Mouse (Mus musculus) liver, embryonic 11.5 days (tissue): ENCODE measurements around the gene Notum. TPM values are rescaled to one million over a fixed set of nuclear protein-coding genes. Genes with fewer than 3 reads are reported as not detected.

Experiments
- ATAC-seq: fragments of 200-750 bp; cut with Nextera tagmentation; replicated peaks from 2 replicates; pipeline ENCODE4 v1.8.0; 2017; ENCODE audit warnings: moderate number of reproducible peaks, mild to moderate bottlenecking, moderate TSS enrichment, moderate library complexity; ENCODE audit not compliant: low FRiP score
- DNase-seq: peaks from one replicate; pipeline ENCODE4 v3.0.0-alpha.2; 2017; ENCODE audit warnings: low spot score
- H3K27ac ChIP-seq: fragments of 300-500 bp; sonication (generic); 2 replicates; pipeline ENCODE4 v1.5.1; 2014; ENCODE audit warnings: mild to moderate bottlenecking, low read depth, low read length, control low read depth
- H3K27me3 ChIP-seq: fragments of 300-500 bp; sonication (generic); replicated peaks from 2 replicates; pipeline ENCODE4 v1.6.1; 2014; ENCODE audit warnings: low read length, mixed read lengths; ENCODE audit not compliant: control insufficient read depth, insufficient read depth
- H3K36me3 ChIP-seq: fragments of 300-500 bp; sonication (generic); 2 replicates; pipeline ENCODE4 v1.6.1; 2014; ENCODE audit warnings: mild to moderate bottlenecking, low read length, moderate library complexity, mixed read lengths; ENCODE audit not compliant: control insufficient read depth, insufficient read depth
- H3K4me1 ChIP-seq: fragments of 300-500 bp; sonication (generic); replicated peaks from 2 replicates; pipeline ENCODE4 v1.6.1; 2014; ENCODE audit warnings: low read length, mixed read lengths; ENCODE audit not compliant: control insufficient read depth, insufficient read depth
- H3K4me2 ChIP-seq: fragments of 300-500 bp; sonication (generic); 2 replicates; pipeline ENCODE4 v1.6.1; 2014; ENCODE audit warnings: mild to moderate bottlenecking, control low read depth, moderate library complexity
- H3K4me3 ChIP-seq: fragments of 300-500 bp; sonication (generic); 2 replicates; pipeline ENCODE4 v1.5.1; 2014; ENCODE audit warnings: low read depth, low read length, control low read depth
- H3K9ac ChIP-seq: fragments of 300-500 bp; sonication (generic); 2 replicates; pipeline ENCODE4 v1.6.1; 2014; ENCODE audit warnings: low read depth, low read length, control low read depth
- H3K9me3 ChIP-seq: fragments of 300-500 bp; sonication (generic); 2 replicates; pipeline ENCODE4 v1.6.1; 2016; ENCODE audit warnings: low read length, inconsistent platforms, mixed read lengths; ENCODE audit not compliant: control insufficient read depth
- WGBS: fragments of 180-500 bp; shearing (Covaris S2); extraction: QIAGEN DNeasy Blood & Tissue Kit; methylation state at CpG from one replicate; pipeline ENCODE4 v1.1.7; 2014; 5-methylcytosine and 5-hydroxymethylcytosine counted together
- polyA plus RNA-seq: library from polyadenylated mRNA; unstranded; fragments of >200 nt; fragmentation: Nextera tagmentation; extraction: Ambion mirVana; gene quantifications from 2 replicates; pipeline ENCODE4 v1.2.1, GENCODE M21; 2014

Gene Notum
- polyA plus RNA-seq, 1 experiment from 2014 or later = 0.51 TPM

GRCm38 (mm10) chr11:120624680-120625111, 36.3 kb downstream of the Notum start:
- Histone ChIP-seq H3K9ac (peak overlapping the region; percentile 97), H3K36me3 (peaks cover 34% of the 10 kb centered on the region), H3K4me1 (peaks cover 48% of the 10 kb centered on the region), H3K9me3 (no peaks in the 10 kb centered on the region), H3K4me2 (peak overlapping the region; percentile 81), H3K4me3 (peak overlapping the region; percentile 100), H3K27me3 (no peaks in the 10 kb centered on the region), H3K27ac (peak overlapping the region; percentile 97)
- under 1% methylated on average over 46 of the region's 53 CpGs for WGBS
- ATAC-seq = peak; percentile 76
- peak; percentile 83 for DNase-seq

GRCm38 (mm10) chr11:120623961-120624679, 36.9 kb downstream of the Notum start:
- Histone ChIP-seq H3K9me3 (no peaks in the 10 kb centered on the region), H3K27me3 (no peaks in the 10 kb centered on the region), H3K27ac (peak overlapping the region; percentile 97), H3K4me2 (peak overlapping the region; percentile 81), H3K9ac (peak overlapping the region; percentile 97), H3K36me3 (peaks cover 36% of the 10 kb centered on the region), H3K4me1 (peaks cover 42% of the 10 kb centered on the region), H3K4me3 (peak overlapping the region; percentile 100)
- DNase-seq = peak; percentile 77
- 11% methylated on average over 30 of the region's 30 CpGs for WGBS
- peak; percentile 82 for ATAC-seq

GRCm38 (mm10) chr11:120622805-120623204, 38.2 kb downstream of the Notum start:
- Histone ChIP-seq H3K4me1 (peaks cover 40% of the 10 kb centered on the region), H3K9ac (no peak overlapping the region; the same call in 1 of the 2 replicates)

GRCm38 (mm10) chr11:120620195-120620594, 40.8 kb downstream of the Notum start:
- no peak overlapping the region for H3K4me3 ChIP-seq
- H3K27ac ChIP-seq = no peak overlapping the region
- no peaks in the 10 kb centered on the region for H3K27me3 ChIP-seq
- H3K36me3 ChIP-seq = peaks cover 41% of the 10 kb centered on the region
- WGBS = 93% methylated on average over 14 of the region's 14 CpGs
- DNase-seq (no peak), ATAC-seq (no peak)
- no peaks in the 10 kb centered on the region for H3K9me3 ChIP-seq
- H3K9ac ChIP-seq = no peak overlapping the region
- peaks cover 35% of the 10 kb centered on the region for H3K4me1 ChIP-seq
- no peak overlapping the region for H3K4me2 ChIP-seq

More at GRCm38 (mm10) chr11:120622805-120623204, 38.2 kb downstream of the Notum start:
- no peak for DNase-seq
- ATAC-seq = no peak
- WGBS = 93% methylated on average over 6 of the region's 6 CpGs
- H3K4me3 ChIP-seq = no peak overlapping the region
- 0 out of 2 replicates have a peak overlapping the region, but pooled peaks have one; percentile 3 for H3K4me2 ChIP-seq
- H3K9me3 ChIP-seq = no peaks in the 10 kb centered on the region
- no peaks in the 10 kb centered on the region for H3K27me3 ChIP-seq
- H3K27ac ChIP-seq = no peak overlapping the region
- peaks cover 38% of the 10 kb centered on the region for H3K36me3 ChIP-seq

- DNase-seq (no peak), ATAC-seq (no peak)
- Histone ChIP-seq H3K27ac (peak overlapping the region; percentile 82), H3K9ac (no peak overlapping the region), H3K4me3 (peak overlapping the region; percentile 2; the same call in 1 of the 2 replicates), H3K9me3 (no peaks in the 10 kb centered on the region), H3K27me3 (no peaks in the 10 kb centered on the region), H3K4me1 (peaks cover 29% of the 10 kb centered on the region), H3K4me2 (peak overlapping the region; percentile 88), H3K36me3 (peaks cover 44% of the 10 kb centered on the region)
- 91% methylated on average over 25 of the region's 25 CpGs for WGBS
Measured at GRCm38 (mm10) chr11:120618619-120619535, 42.1 kb downstream of the Notum start.

GRCm38 (mm10) chr11:120617519-120618112, 43.4 kb downstream of the Notum start, which contains the start of gene Pcyt2:
TSS of gene Pcyt2 (minus strand) at chr11:120617936.
- Histone ChIP-seq H3K36me3 (peaks cover 45% of the 10 kb centered on the region), H3K27me3 (no peaks in the 10 kb centered on the region), H3K9me3 (no peaks in the 10 kb centered on the region), H3K9ac (peak within 1 kb of the TSS; percentile 86), H3K4me1 (peaks cover 23% of the 10 kb centered on the region), H3K4me2 (peak within 1 kb of the TSS; percentile 88), H3K27ac (peak within 1 kb of the TSS; percentile 82), H3K4me3 (peak within 1 kb of the TSS; percentile 74)
- peak; percentile 93 for DNase-seq
- under 1% methylated on average over 56 of the region's 56 CpGs for WGBS
- peak; percentile 95 for ATAC-seq

- 35% methylated on average over 4 of the region's 4 CpGs for WGBS
- Histone ChIP-seq H3K36me3 (peaks cover 50% of the 10 kb centered on the region), H3K27ac (peak overlapping the region; percentile 82), H3K4me2 (peak overlapping the region; percentile 88), H3K27me3 (no peaks in the 10 kb centered on the region), H3K9me3 (no peaks in the 10 kb centered on the region), H3K9ac (peak overlapping the region; percentile 86), H3K4me1 (peaks cover 23% of the 10 kb centered on the region), H3K4me3 (peak overlapping the region; percentile 74)
- ATAC-seq (peak; percentile 9; the same call in 1 of the 2 replicates), DNase-seq (no peak)
Measured at GRCm38 (mm10) chr11:120616617-120617294, 44.2 kb downstream of the Notum start.
